Mouse (Mus musculus) mouse trophoblast stem cell (cell line): ENCODE results near the gene St3gal3.

ENCODE experiments used
- in situ Hi-C, 2 experiments: fragments of 300-500 bp; cut with MseI, MboI; formaldehyde crosslinking; loops; 2 replicates in 1 of 2; 3 replicates in 1 of 2; pipeline ENCODE4 v1.15.1; 2025

St3gal3 gene

DNA sequence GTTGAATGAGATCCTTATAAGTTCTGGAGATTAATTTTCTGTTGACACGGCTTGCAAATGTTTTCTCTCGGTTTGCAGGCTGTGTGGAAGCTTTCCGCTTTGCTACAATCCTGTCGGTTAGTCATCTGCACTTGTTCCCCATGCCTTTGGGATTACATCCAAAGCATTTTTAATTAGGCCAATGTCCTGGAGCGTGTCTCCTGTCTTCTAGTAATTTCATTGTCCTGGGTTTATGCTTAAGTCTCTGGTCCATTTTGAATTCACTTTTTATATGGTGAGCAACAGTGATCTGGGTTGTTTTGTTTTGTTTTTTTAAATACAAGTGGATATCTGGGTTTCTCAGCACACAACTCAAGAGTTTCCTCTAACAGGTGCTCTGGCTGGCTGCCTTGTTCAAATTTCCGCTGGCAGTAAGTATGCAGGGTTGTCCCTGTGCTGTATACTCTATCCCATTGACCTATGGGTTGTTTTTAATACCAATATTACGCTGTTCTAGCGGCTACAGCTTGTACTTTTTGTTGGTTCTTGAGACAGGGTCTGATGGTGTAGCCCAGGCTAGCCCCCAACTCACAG lies 143.6 kb downstream of the St3gal3 start:
- in situ Hi-C loops = no loop called here

- in situ Hi-C loops = no loop called here
These were observed 144.1 kb downstream of the St3gal3 start for GRCm38 (mm10) chr4:117990571-117990970.

- in situ Hi-C loops = no loop called here
These were observed 144.9 kb downstream of the St3gal3 start for GRCm38 (mm10) chr4:117989801-117990200.

DNA sequence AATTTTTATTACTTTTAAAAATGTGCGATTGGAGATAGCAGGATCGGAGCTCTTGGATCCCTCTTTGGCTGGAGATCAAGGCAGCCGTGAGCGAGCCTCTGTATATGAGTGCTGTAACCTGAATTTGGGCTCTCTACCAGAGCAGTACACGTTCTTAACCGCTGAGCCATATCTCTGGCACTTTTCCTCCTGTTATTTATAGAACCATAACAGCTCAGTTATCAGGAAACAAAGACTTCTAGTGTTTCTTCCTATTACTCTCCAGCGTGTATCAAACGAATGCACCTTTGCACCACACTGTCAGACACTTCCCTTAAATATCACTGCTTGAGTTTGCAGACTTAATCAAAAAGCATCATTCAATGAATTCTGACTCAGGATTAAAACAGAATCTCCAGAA lies 147.9 kb downstream of the St3gal3 start:
- in situ Hi-C loops = no loop called here

DNA sequence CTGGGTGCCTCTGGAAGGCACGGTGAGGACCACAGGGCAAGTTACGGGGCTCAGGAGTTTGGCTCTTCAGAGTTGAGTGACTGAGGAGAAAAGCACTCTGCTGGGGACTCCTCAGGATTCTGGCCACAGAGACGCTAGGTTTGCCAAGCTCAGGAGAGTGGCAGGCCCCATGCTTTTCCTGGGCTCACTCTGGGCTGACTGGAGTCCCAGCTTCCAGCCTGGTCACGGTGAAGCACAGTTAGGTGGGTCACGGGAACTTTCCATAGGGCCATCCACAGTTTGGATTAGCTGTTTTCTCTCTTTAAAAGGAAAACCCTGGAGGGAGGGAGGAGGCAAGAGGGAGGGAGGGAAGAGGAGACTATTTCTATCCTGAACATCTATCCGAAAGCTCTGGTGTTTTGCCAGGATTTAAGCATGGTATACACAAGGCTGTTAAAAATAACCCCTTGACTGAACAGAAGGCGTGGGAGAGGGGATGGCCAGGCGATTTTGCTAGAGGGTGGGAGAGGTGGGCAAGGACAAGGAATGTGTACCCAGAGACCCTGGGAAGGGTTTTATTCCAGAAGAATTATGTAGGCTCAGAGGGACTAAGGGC lies 149.6 kb downstream of the St3gal3 start:
- in situ Hi-C loops = no loop called here

GRCm38 (mm10) chr4:117984206-117984605 lies 150.5 kb downstream of the St3gal3 start:
- in situ Hi-C loops = no loop called here

DNA sequence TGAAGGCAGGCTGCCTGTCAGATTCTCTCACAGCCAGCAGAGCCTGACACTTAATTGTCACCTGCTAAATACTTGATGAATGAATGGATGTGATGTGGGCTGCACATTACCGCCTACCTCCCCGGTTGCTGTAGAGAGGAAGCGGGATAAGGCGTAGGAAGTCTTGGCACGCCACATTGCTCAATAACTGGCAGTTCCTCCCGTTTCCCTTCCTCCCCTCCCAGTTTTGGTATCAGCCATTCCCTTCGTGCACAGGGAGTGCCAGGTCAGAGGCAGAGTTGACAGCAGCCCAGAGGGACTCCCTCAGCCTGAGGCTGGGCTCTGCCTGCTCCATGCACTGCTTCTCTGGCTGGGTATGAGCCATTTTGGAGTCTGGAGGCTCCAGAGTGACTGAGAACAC lies 152.0 kb downstream of the St3gal3 start:
- in situ Hi-C loops = no loop called here

GRCm38 (mm10) chr4:117981518-117981917 lies 153.2 kb downstream of the St3gal3 start:
- in situ Hi-C loops = no loop called here

GRCm38 (mm10) chr4:117980161-117980560 lies 154.6 kb downstream of the St3gal3 start:
- in situ Hi-C loops = no loop called here

- in situ Hi-C loops = no loop called here
These were observed 155.5 kb downstream of the St3gal3 start for GRCm38 (mm10) chr4:117979181-117979580.

- in situ Hi-C loops = no loop called here
These were observed 156.4 kb downstream of the St3gal3 start for GRCm38 (mm10) chr4:117978282-117978681.

GRCm38 (mm10) chr4:117977841-117978240 lies 156.9 kb downstream of the St3gal3 start:
- in situ Hi-C loops = no loop called here

GRCm38 (mm10) chr4:117977371-117977770 lies 157.3 kb downstream of the St3gal3 start:
- in situ Hi-C loops = no loop called here

DNA sequence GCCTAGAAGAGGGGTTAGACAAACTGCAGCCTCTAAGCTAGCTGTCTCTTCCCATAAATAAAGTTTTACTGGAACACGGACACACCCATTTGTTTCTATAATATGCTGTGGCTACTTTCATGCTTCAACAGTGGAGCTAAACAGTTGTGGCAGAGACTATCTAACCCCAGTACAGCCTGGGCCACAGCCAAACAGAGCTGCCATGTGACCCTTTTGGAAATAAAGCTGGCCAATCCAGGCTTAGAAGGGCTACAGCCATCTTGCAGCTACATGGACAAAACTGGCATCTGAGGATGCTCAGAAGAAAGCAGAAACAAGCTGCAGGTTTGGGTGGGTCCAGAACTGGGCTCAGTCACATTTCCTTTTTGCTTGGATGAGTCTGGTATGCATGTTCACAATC lies 158.9 kb downstream of the St3gal3 start:
- in situ Hi-C loops = no loop called here

DNA sequence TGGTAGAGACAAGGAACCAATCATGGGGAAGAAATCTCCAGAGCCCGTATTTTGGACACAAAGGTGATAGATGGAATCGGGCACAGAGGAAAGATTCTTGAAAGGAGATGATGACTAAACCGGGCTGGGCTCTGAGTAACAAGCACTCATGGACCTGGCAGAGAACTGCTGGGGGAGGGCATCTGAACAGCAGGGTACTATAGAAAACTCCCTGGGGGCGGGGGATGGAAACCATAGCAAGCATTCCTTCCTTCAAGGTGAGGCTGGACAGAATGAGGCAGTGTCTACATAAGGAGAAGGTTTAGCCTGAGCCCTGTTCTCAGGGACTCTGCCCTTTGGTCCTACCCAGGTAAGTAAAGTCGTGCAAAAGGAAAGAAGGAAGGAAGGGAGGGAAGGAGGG lies 160.0 kb downstream of the St3gal3 start:
- in situ Hi-C loops = no loop called here

DNA sequence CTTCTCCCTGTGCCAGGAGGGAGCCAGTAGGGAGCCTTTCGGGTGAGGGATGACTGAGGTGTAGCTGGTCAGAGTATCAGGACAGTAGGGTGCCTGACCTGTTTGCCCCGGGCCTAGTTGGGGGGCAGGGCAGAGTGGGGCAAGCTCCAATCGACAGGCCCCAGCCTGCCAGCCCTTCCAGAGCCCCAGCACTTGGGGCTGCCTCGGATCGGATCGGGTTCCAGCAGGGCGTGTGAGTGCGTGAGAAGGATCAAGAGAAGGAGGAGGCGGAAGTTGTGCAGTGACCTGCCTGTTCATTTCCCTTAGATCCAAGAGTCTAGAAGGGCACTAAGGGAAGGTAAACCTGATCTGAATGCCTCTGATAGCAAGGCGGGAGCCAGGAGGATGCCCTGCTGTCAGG lies 161.7 kb downstream of the St3gal3 start:
- in situ Hi-C loops = no loop called here

DNA sequence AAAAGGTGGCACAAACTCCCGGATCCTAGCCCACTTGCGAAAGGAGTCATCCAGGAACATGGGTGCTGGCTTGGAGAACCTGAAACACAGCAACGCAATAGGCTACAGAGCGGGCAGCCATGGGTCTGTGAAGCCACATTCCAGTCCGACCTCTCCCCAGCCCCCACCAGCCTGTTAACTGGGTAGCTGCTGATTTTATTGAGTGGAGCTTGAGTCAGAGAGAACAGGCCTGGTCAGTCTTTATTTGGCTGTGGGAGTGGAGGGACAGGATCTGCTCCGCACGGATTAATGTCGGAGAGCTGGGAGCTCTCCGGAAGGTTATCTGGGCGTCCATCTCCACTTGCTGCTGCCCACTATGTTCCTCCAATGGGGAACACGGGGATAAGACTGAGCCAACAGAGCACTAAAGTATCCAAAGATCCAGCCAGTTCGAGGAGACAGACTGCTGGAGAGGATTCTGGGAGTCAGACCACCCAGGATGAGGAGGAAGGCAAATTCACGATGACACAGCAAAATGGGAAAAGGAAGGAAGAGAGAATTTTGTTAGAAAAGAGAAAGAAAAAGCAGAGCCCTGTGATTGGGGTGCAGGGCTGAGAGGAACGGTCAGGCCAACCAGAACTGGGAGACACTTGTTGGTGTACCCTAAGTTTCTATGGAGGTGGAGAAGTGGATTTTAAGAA lies 170.2 kb downstream of the St3gal3 start:
- in situ Hi-C loops = no loop called here

GRCm38 (mm10) chr4:117957492-117957891 lies 177.2 kb downstream of the St3gal3 start:
- in situ Hi-C loops = no loop called here

DNA sequence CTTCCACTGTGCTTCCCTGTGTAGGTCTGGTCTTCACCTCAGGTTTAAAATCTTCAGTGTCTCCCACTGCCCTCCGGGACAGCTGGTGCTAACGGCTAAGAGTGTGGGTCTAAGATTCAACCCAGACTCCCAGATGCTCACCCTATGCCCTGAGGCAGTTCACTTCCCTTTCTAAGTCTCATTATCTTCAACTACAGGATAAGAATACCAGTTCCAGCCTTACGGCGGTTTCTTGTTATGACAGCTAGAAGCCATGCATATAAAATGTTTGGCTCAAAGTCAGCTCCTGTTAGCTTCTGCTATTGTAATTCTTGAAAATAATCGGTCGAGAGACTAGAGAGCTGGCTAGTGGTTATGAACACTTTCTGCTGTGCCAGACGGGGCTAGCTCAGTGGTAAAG lies 187.2 kb downstream of the St3gal3 start:
- in situ Hi-C loops = no loop called here

DNA sequence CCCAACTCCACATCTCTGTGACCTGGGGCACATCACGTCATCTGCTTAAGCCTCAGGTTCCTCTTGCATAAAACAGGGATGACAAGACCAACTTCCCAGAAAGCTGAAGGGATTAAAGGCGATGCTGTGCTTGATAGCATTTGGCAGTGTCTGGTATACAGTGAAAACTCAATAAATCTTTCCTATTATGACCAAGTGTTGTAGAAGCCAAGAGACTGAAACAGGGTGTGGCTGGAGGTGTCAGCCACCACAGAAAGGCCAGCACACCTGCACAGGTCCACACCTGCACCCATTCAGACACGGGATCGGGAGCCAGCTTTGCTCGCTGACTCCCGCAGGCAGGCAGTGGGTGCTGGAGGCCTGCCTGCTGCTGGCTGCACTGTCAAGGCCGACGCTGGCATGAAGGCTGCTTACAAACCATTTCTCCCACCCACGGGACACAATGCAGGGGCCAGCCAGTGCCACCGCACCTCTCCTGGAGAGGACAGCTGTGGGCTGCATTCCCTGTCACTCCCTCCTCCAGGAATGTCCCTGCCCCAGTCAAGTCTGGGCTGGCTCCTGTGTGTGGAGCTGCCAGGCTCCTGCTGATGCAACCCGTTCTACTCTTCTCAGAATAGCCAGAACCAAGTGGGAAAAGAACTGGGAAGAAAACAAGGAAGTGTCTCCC lies 187.9 kb downstream of the St3gal3 start:
- in situ Hi-C loops = no loop called here

DNA sequence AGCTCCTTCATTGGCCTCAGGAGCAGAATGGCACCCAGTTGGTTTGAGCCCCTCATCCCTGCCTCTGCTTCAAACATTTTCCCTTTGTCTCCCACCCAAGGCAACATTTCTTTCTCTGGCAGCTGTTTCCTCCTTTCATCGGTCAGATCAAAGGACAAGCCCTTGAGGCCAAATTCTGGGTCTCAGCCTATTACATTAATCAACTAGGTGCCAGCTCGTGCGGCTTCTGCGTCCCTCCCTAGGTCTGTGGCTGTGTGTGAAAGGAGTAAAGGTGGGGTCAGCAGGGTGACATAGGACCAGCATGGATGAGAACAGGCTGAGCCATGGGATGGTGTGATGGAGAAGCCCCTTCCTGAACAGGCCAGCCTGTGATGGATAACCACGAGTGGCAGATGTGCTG lies 191.4 kb downstream of the St3gal3 start:
- in situ Hi-C loops = no loop called here

DNA sequence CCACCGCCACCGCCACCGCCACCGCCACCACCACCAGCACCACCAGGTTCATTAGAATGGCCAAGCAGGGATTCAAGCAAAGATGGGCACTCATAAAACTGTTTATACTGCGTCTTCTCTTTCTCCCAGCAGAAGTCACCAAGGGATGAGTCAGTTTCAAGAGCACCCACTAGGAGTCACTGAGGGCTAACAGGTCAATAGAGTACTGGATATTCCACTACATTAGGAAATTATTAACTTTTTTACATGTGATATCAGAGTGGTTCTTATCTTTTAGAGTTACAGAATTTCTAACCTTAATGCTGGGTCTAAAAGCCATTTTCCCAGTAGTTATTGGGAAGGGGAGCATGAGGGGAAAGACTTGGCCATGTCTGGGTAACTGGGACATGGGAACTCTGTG lies 197.8 kb downstream of the St3gal3 start:
- in situ Hi-C loops = no loop called here

GRCm38 (mm10) chr4:117934081-117934480 lies 200.6 kb downstream of the St3gal3 start:
- in situ Hi-C loops = no loop called here
